Mouse (Mus musculus) monocyte, adult 5-6 weeks (primary cell): ENCODE measurements around the gene Cwf19l1. TPM values are rescaled to one million over a fixed set of nuclear protein-coding genes. Genes with fewer than 3 reads are reported as not detected.
A peak's percentile ranks its signal among the peaks of the same experiment; 100 is the strongest.

Experiments
- ATAC-seq: fragments of 153-309, 156-312 bp; replicated peaks from 2 replicates; pipeline ENCODE4 v1.8.0; 2017; ENCODE audit warnings: mild to moderate bottlenecking; ENCODE audit not compliant: low TSS enrichment, insufficient number of reproducible peaks, severe bottlenecking, poor library complexity, low FRiP score
- total RNA-seq: library from RNA; stranded (forward); fragments of 200-1000, 200-491, 200-594 nt; gene quantifications from 3 replicates; pipeline ENCODE4 v1.2.3, GENCODE M21; 2017

Gene Cwf19l1
- total RNA-seq, 1 experiment from 2014 or later, result 13.7 TPM

DNA sequence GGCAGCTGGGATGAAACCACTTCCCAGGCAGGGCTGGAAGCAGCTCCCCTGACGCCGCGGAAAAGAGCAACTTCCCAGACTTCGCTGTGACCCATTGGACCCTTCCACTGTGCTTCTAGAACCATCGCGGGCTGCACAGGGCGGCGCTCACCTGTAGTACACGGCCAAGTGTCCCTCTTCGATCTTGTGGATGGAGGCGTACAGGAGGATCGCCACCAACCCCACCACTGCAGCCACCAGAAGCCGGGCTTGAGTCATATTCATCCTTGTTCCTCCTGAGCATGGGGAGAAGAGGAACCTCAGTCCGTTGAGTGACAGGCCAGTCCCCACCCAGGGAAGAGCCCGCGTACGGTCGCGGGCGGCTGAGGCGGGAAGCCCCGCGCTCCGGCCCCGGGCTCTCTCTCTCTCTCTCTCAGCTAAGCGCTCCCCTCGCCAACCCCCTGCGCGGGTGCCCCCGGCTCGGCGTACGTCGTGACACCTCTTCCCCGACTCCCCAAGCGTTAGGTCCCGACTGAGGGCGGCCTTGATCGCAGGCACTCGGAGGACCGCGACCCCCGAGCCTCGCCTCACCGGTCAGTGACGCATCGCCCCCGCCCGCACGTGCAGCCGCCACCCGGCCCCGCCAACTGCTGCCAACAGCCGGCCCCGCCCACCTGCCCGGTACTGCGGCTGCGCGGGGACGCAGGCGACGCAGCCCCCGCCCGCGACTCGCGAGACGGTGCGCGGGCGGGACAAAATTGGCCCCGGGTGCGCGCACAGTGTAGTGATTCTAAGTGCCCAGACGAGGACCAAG is 66.4 kb downstream of the Cwf19l1 start, which contains the start of gene Erlin1:
TSS of gene Erlin1 (minus strand) at position 665 of the 793 bp plus-strand sequence.
- ATAC-seq, result peak; percentile 91

DNA sequence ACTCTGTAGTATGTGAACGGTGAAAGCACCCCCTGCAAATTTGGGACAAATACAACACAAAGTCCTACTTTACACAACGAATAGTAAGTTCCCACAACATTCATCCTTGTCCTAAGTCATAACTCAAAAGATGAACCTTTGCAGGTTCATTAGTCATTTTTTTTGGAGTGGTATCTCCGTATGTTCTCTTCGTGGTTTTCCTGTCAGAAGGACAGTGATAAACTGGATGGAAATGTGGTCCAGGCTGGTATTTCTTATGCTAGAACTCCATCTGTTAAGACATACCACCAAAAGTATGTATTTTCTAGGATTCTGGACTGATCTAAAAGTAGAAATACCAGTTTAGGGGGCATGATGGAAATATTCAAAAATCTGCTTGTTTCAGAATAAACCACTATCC is 67.4 kb downstream of the Cwf19l1 start:
- no peak for ATAC-seq

DNA sequence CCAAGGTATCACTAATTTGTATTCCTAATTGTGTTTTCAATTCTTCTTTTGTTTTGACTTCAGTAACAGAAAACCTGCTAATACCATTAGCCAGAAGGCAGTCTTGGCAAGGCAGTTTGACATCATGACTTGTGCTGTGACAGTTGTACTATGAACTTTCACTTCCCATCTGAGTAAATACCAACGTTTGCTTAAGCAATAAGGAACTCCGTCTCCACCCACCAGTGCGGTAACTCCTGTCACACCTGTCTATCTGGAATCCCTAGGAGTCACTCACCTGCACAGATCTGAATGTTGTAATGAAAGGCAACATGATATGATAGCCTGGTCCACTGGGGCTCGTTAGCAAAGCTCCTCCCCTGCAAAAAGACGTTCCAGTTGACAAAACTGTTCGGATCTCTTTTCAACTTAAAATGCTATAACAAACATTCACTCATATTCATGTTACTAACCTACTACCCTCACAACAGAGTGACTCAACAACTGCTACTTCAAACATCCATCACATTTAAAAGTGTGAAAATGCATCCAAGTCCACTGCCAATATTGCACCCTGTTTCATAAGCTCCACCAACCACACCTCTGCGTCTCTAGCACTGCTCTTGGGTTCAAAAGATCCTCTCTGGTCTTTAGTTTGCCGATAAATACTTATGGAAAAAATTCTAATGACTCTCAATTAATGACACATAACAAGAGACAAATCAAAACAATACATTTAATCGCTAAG is 68.2 kb downstream of the Cwf19l1 start:
- ATAC-seq, result peak; percentile 55; the same call in 1 of the 2 replicates

DNA sequence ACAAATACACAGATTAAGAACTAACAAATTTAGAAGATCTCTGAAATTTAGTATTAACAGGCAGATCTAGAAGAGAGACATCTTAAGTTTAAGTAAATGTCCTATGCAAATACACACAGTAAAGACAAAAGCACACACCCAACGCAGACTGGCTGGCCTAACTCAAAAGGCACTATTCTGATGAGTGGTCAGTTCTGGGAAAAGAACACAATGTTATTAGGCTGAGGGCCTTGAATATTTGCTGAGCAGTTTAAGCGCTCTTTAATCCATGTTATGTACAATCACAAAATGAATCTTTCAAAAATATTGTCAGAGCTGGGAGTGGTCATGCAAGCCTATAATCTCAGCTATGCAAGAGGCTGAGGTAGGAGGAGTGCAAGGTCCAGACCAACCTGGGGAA is 70.9 kb downstream of the Cwf19l1 start:
- no peak for ATAC-seq

GRCm38 (mm10) chr19:44063773-44064172 is 71.9 kb downstream of the Cwf19l1 start:
- no peak for ATAC-seq

DNA sequence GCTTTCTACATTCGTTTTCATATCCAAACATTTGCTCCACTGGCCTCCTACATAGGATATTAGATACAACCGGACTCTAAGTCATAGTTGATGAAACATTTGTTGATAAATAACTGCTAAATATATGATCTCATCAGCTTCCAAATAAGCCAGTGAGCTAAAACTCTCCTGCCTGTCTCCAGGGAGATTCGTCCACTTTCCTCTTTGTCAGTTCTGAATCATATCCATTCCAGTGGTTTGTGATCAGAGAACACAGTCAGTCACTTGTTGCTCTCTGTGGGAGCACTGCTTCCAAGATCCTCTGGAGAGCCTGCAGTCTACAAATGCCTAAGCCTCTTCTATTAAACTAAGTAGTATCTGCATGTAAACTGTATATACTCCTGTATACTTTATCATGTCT is 75.5 kb downstream of the Cwf19l1 start:
- ATAC-seq, result no peak

Other genes with a start within 250 kb of the Cwf19l1 start
- 8.7 to 12.2 TPM (median 9.3 TPM) in 3 replicates for gene Dnmbp, start 195.7 kb downstream of the Cwf19l1 start, total RNA-seq
- 1.2 TPM in 1 of 3 replicates, not detected in the others for gene Cpn1, start 149.3 kb downstream of the Cwf19l1 start, total RNA-seq
- not detected in 3 replicates for gene Cyp2c23, start 106.7 kb downstream of the Cwf19l1 start, total RNA-seq
- gene Erlin1, start 66.1 kb downstream of the Cwf19l1 start, total RNA-seq, result 25.4 to 41.4 TPM (median 25.8 TPM) in 3 replicates
- gene Chuk, start 28.4 kb downstream of the Cwf19l1 start, total RNA-seq, result 156 to 180 TPM (median 161 TPM) in 3 replicates
- 80.6 to 110 TPM (median 103 TPM) in 3 replicates for gene Bloc1s2, start 10.6 kb upstream of the Cwf19l1 start, total RNA-seq
- gene Pkd2l1, start 56.6 kb upstream of the Cwf19l1 start, total RNA-seq, result not detected in 3 replicates
- not detected in 3 replicates for gene Scd3, start 67.4 kb upstream of the Cwf19l1 start, total RNA-seq
- gene Scd2, start 157.8 kb upstream of the Cwf19l1 start, total RNA-seq, result 38.6 to 52.6 TPM (median 50.7 TPM) in 3 replicates
- gene Scd4, start 197.2 kb upstream of the Cwf19l1 start, total RNA-seq, result 1.7 TPM in 1 of 3 replicates, not detected in the others